ENCODE assay signal across 13 mouse cellular contexts in the genomic region with DNA sequence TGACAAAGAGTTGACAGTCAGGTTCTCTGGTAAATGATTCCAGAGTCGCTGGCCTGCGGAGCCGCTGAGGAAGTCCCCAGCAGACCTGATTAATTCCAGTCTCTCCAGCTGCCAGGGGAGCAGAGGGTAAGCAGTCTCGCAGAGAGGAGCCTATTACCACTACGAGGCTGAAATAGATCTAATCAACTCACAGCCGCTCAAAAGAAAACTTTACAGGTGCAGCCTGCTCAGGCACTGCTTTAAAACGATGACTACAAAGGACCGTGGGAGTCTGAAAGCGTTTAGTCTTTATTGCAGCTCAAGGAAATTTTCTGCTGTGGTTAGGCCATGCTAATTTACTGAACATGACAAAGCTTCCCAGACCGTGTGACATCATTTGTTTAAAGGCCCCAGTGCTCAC.
A peak's percentile ranks its signal among the peaks of the same experiment; 100 is the strongest.
DNase-seq lines count a peak whose midpoint lies in the region; ATAC-seq lines count a peak whose summit lies in the region.
"Had no signal": no experiment of that assay in that cellular context is flagged by ENCODE, and none has a peak within 500 bp of the region (broad histone marks: within the 10 kb centered on the region; RNA-seq: fewer than 3 reads in every experiment).

No protein-coding gene starts in this region.

- H3K36me3 ChIP-seq in heart, embryonic 10.5 days = no peaks in the 10 kb centered on the region
- H3K36me3 ChIP-seq in heart, embryonic 12.5 days = no peaks in the 10 kb centered on the region
- H3K36me3 ChIP-seq in hindbrain, embryonic 10.5 days = no peaks in the 10 kb centered on the region
- H3K36me3 ChIP-seq in limb, embryonic 12.5 days = no peaks in the 10 kb centered on the region
- no peaks in the 10 kb centered on the region for H3K36me3 ChIP-seq in neural tube, embryonic 14.5 days (ENCODE audit: control insufficient read depth, insufficient read depth, low read length)
- H3K36me3 ChIP-seq: G1E; liver, embryonic 12.5 days; stomach, embryonic 15.5 days had no signal

- no peaks in the 10 kb centered on the region for H3K27me3 ChIP-seq in heart, embryonic 10.5 days (ENCODE audit: insufficient read depth, poor library complexity, severe bottlenecking)
- no peaks in the 10 kb centered on the region for H3K27me3 ChIP-seq in heart, embryonic 12.5 days (replicated peaks)
- no peaks in the 10 kb centered on the region for H3K27me3 ChIP-seq in hindbrain, embryonic 10.5 days (ENCODE audit: insufficient read depth, poor library complexity, severe bottlenecking)
- H3K27me3 ChIP-seq in limb, embryonic 12.5 days = no peaks in the 10 kb centered on the region
- no peaks in the 10 kb centered on the region for H3K27me3 ChIP-seq in neural tube, embryonic 14.5 days (ENCODE audit: control insufficient read depth, insufficient read depth, low read length)
- H3K27me3 ChIP-seq: liver, embryonic 12.5 days; megakaryocyte, embryonic 14.5 days; stomach, embryonic 15.5 days had no signal

- H3K4me1 ChIP-seq in heart, embryonic 10.5 days = 0 out of 2 replicates have a peak, but pooled peaks cover 3% of the 10 kb centered on the region
- H3K4me1 ChIP-seq in heart, embryonic 12.5 days (replicated peaks) = no peaks in the 10 kb centered on the region
- H3K4me1 ChIP-seq in hindbrain, embryonic 10.5 days (replicated peaks) = peaks cover 18% of the 10 kb centered on the region
- H3K4me1 ChIP-seq in limb, embryonic 12.5 days (replicated peaks) = peaks cover 8% of the 10 kb centered on the region; the same call in 1 of the 2 replicates
- H3K4me1 ChIP-seq in neural tube, embryonic 14.5 days (ENCODE audit: control insufficient read depth, insufficient read depth, low read length) = no peaks in the 10 kb centered on the region
- H3K4me1 ChIP-seq: liver, embryonic 12.5 days; megakaryocyte, embryonic 14.5 days; stomach, embryonic 15.5 days had no signal

- H3K9me3 ChIP-seq in heart, embryonic 10.5 days = no peaks in the 10 kb centered on the region
- H3K9me3 ChIP-seq in heart, embryonic 12.5 days (replicated peaks) = no peaks in the 10 kb centered on the region
- no peaks in the 10 kb centered on the region for H3K9me3 ChIP-seq in hindbrain, embryonic 10.5 days
- no peaks in the 10 kb centered on the region for H3K9me3 ChIP-seq in limb, embryonic 12.5 days
- no peaks in the 10 kb centered on the region for H3K9me3 ChIP-seq in neural tube, embryonic 14.5 days (ENCODE audit: control insufficient read depth, low read length)
- H3K9me3 ChIP-seq: liver, embryonic 12.5 days; stomach, embryonic 15.5 days had no signal

- H3K4me3 ChIP-seq in heart, embryonic 10.5 days = no peak overlapping the region
- no peak overlapping the region for H3K4me3 ChIP-seq in heart, embryonic 12.5 days
- no peak overlapping the region for H3K4me3 ChIP-seq in hindbrain, embryonic 10.5 days
- no peak overlapping the region for H3K4me3 ChIP-seq in limb, embryonic 12.5 days (replicated peaks)
- H3K4me3 ChIP-seq in neural tube, embryonic 14.5 days (ENCODE audit: low read depth, low read length) = no peak overlapping the region
- H3K4me3 ChIP-seq: liver, embryonic 12.5 days; megakaryocyte, embryonic 14.5 days; stomach, embryonic 15.5 days had no signal

- no peak for ATAC-seq in heart, embryonic 12.5 days (ENCODE audit: insufficient number of reproducible peaks, low FRiP score)
- ATAC-seq in limb, embryonic 12.5 days (ENCODE audit: insufficient number of reproducible peaks, insufficient read depth, low FRiP score, low TSS enrichment, low read depth) = peak; percentile 79
- ATAC-seq in neural tube, embryonic 14.5 days (ENCODE audit: low read depth) = 0 out of 2 replicates have a peak, but pooled peaks have one; percentile 47
- ATAC-seq: liver, embryonic 12.5 days had no signal

- H3K9ac ChIP-seq in heart, embryonic 12.5 days = no peak overlapping the region
- no peak overlapping the region for H3K9ac ChIP-seq in limb, embryonic 12.5 days (replicated peaks)
- H3K9ac ChIP-seq in neural tube, embryonic 14.5 days (replicated peaks; ENCODE audit: low read depth, low read length) = no peak overlapping the region
- H3K9ac ChIP-seq: liver, embryonic 12.5 days; stomach, embryonic 15.5 days had no signal

- no peak overlapping the region for H3K4me2 ChIP-seq in heart, embryonic 12.5 days
- H3K4me2 ChIP-seq in limb, embryonic 12.5 days = 0 out of 2 replicates have a peak overlapping the region, but pooled peaks have one; percentile 15
- no peak overlapping the region for H3K4me2 ChIP-seq in neural tube, embryonic 14.5 days (ENCODE audit: low read depth, low read length)
- H3K4me2 ChIP-seq: liver, embryonic 12.5 days; stomach, embryonic 15.5 days had no signal

- WGBS in heart, embryonic 10.5 days = 33% methylated on average over 10 of the region's 10 CpGs
- WGBS in heart, embryonic 12.5 days = 35% methylated on average over 10 of the region's 10 CpGs
- 16% methylated on average over 10 of the region's 10 CpGs for WGBS in hindbrain, embryonic 10.5 days
- WGBS in limb, embryonic 12.5 days = 4% methylated on average over 10 of the region's 10 CpGs
- 6% methylated on average over 10 of the region's 10 CpGs for WGBS in neural tube, embryonic 14.5 days

- DNase-seq in heart, embryonic 10.5 days (ENCODE audit: low spot score) = peak; percentile 64
- DNase-seq in hindbrain, embryonic 10.5 days (ENCODE audit: low spot score) = peak; percentile 60
- DNase-seq in right cerebral cortex, postnatal 36 days (ENCODE audit: low spot score in 2 of 2) = no peak
- DNase-seq in cerebellum, adult 11 months = no peak
- DNase-seq in gastrocnemius, adult 8-10 months (ENCODE audit: low spot score in 2 of 2) = no peak
- DNase-seq: cerebellum, adult 18-20 months had no signal

- H3K27ac ChIP-seq in heart, embryonic 10.5 days = no peak overlapping the region
- H3K27ac ChIP-seq in heart, embryonic 12.5 days (ENCODE audit: poor library complexity, severe bottlenecking) = no peak overlapping the region
- H3K27ac ChIP-seq in hindbrain, embryonic 10.5 days = peak overlapping the region; percentile 72
- H3K27ac ChIP-seq in limb, embryonic 12.5 days = no peak overlapping the region
- H3K27ac ChIP-seq in neural tube, embryonic 14.5 days (ENCODE audit: low read depth, low read length) = no peak overlapping the region
- H3K27ac ChIP-seq: liver, embryonic 12.5 days; stomach, embryonic 15.5 days had no signal

Comparison
In these comparisons a context has a peak if more than half of its experiments do, and no peak if none do; other contexts are left out.
1. DNase-seq: peak in heart, embryonic 10.5 days (single experiment) and hindbrain, embryonic 10.5 days (single experiment); none in right cerebral cortex, postnatal 36 days (0 of 2), cerebellum, adult 11 months (single experiment) and gastrocnemius, adult 8-10 months (0 of 2).